Mouse (Mus musculus) intestine, embryonic 14.5 days (tissue): ENCODE measurements around the gene Acta2. TPM values are rescaled to one million over a fixed set of nuclear protein-coding genes. Genes with fewer than 3 reads are reported as not detected.

Experiments used
- ATAC-seq: fragments of 200-750 bp; cut with Nextera tagmentation; replicated peaks from 2 replicates; pipeline ENCODE4 v1.8.0; 2017; ENCODE audit warnings: low read depth, moderate number of reproducible peaks, moderate TSS enrichment, moderate library complexity; ENCODE audit not compliant: low FRiP score, low TSS enrichment
- DNase-seq: peaks from one replicate; pipeline ENCODE4 v3.0.0-alpha.2; 2018; ENCODE audit warnings: low spot score
- H3K27ac ChIP-seq: fragments of 300-500 bp; sonication (generic); 2 replicates; pipeline ENCODE4 v1.5.1; 2014; ENCODE audit warnings: low read depth, mild to moderate bottlenecking, control low read depth
- H3K27me3 ChIP-seq: fragments of 300-500 bp; sonication (generic); replicated peaks from 2 replicates; pipeline ENCODE4 v1.6.1; 2014; ENCODE audit warnings: low read length, control low read depth; ENCODE audit not compliant: control insufficient read depth, insufficient read depth
- H3K36me3 ChIP-seq: fragments of 300-500 bp; sonication (generic); 2 replicates; pipeline ENCODE4 v1.6.1; 2014; ENCODE audit warnings: low read length, control low read depth; ENCODE audit not compliant: control insufficient read depth, insufficient read depth
- H3K4me1 ChIP-seq: fragments of 300-500 bp; sonication (generic); replicated peaks from 2 replicates; pipeline ENCODE4 v1.6.1; 2014; ENCODE audit warnings: low read length, control low read depth, mixed read lengths; ENCODE audit not compliant: control insufficient read depth, insufficient read depth
- H3K4me2 ChIP-seq: fragments of 300-500 bp; sonication (generic); 2 replicates; pipeline ENCODE4 v1.6.1; 2014; ENCODE audit warnings: low read length
- H3K4me3 ChIP-seq: fragments of 300-500 bp; sonication (generic); 2 replicates; pipeline ENCODE4 v1.5.1; 2014; ENCODE audit warnings: low read depth, low read length, control low read depth, mixed read lengths
- H3K9ac ChIP-seq: fragments of 300-500 bp; sonication (generic); 2 replicates; pipeline ENCODE4 v1.6.1; 2014; ENCODE audit warnings: mild to moderate bottlenecking, low read length
- H3K9me3 ChIP-seq: fragments of 300-500 bp; sonication (generic); 2 replicates; pipeline ENCODE4 v1.6.1; 2016; ENCODE audit warnings: low read length, control low read depth; ENCODE audit not compliant: control insufficient read depth
- WGBS: fragments of 180-500 bp; shearing (Covaris S2); extraction: QIAGEN DNeasy Blood & Tissue Kit; methylation state at CpG from one replicate; pipeline ENCODE4 v1.1.7; 2014; 5-methylcytosine and 5-hydroxymethylcytosine counted together
- polyA plus RNA-seq: library from polyadenylated mRNA; unstranded; fragments of >200 nt; fragmentation: Nextera tagmentation; extraction: Ambion mirVana; gene quantifications from 2 replicates; pipeline ENCODE4 v1.2.1, GENCODE M21; 2014

Acta2 gene
- polyA plus RNA-seq, 1 experiment from 2014 or later = 1,786 TPM

DNA sequence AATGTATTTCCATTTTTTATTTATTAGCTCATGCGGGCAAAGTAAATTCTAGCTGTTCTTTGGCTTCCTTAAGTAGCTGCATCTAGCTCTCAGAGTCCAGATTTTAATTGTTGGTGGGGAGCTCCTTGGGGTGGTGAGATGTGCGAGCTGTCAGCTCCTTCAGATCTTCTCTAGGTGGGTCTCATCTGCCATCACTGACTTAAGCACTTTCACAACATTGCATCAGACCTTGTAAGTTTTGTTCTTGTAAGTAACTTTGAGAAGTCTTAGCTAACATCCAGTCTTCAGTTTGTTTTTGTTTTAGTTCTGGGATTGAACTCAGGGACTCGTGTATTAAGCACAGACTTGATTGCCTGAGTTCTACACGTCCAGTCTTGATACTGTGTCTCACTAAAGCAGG is 56.5 kb downstream of the Acta2 start:
- Histone ChIP-seq H3K4me1 (peaks cover 9% of the 10 kb centered on the region; the same call in 1 of the 2 replicates), H3K27me3 (no peaks in the 10 kb centered on the region), H3K4me2 (no peak overlapping the region), H3K9ac (no peak overlapping the region), H3K36me3 (no peaks in the 10 kb centered on the region), H3K4me3 (no peak overlapping the region), H3K27ac (no peak overlapping the region), H3K9me3 (no peaks in the 10 kb centered on the region)
- WGBS = 85% methylated on average over 4 of the region's 4 CpGs
- ATAC-seq (no peak), DNase-seq (no peak)

DNA sequence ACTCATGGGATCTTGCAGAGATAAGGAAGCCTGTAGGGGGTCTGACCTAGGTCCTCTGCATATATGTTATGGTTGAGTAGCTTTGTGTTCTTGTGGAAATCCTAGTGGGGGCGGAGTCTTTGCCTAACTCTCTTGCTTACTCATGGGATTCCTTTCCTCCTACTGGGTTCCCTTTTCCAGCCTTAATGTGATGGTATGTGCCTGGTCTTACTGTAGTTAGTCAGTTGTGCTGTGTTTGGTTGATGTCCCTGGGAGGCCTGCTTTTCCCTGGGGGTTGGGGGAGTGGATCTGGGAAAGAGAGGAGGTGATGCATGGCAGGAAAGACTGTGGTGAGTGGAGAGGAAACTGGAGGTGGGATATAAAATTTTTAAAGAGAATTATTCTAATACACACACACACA is 57.3 kb downstream of the Acta2 start:
- Histone ChIP-seq H3K9me3 (no peaks in the 10 kb centered on the region), H3K4me2 (no peak overlapping the region), H3K36me3 (no peaks in the 10 kb centered on the region), H3K4me3 (no peak overlapping the region), H3K4me1 (peaks cover 15% of the 10 kb centered on the region), H3K27me3 (no peaks in the 10 kb centered on the region), H3K9ac (no peak overlapping the region), H3K27ac (no peak overlapping the region)
- ATAC-seq (no peak), DNase-seq (no peak)
- WGBS = 100% methylated on average over 1 of the region's 1 CpGs

DNA sequence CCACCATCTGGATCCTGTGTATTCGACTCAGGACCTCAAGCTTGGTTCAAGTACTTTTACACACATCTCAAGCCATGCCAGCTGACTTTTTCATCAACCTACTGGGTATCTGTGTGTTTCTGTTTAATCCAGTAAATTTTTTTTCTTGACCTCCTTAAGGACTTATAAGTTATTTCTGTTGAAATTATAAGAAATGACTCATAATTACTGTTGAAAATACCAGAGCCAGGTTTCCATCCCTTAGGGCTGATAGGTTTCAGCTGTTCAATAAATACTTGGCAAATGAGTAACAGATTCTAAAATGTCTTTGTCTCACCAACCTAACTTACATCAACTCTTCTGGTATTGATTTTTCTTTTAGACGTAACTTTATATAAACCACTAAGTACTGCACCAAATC is 60.4 kb downstream of the Acta2 start:
- no peaks in the 10 kb centered on the region for H3K36me3 ChIP-seq
- peaks cover 15% of the 10 kb centered on the region for H3K4me1 ChIP-seq
- H3K9ac ChIP-seq = no peak overlapping the region
- ATAC-seq = no peak
- H3K27me3 ChIP-seq = no peaks in the 10 kb centered on the region
- no peak for DNase-seq
- 40% methylated on average over 2 of the region's 2 CpGs for WGBS
- no peak overlapping the region for H3K4me2 ChIP-seq
- no peak overlapping the region for H3K27ac ChIP-seq
- no peak overlapping the region for H3K4me3 ChIP-seq
- no peaks in the 10 kb centered on the region for H3K9me3 ChIP-seq

DNA sequence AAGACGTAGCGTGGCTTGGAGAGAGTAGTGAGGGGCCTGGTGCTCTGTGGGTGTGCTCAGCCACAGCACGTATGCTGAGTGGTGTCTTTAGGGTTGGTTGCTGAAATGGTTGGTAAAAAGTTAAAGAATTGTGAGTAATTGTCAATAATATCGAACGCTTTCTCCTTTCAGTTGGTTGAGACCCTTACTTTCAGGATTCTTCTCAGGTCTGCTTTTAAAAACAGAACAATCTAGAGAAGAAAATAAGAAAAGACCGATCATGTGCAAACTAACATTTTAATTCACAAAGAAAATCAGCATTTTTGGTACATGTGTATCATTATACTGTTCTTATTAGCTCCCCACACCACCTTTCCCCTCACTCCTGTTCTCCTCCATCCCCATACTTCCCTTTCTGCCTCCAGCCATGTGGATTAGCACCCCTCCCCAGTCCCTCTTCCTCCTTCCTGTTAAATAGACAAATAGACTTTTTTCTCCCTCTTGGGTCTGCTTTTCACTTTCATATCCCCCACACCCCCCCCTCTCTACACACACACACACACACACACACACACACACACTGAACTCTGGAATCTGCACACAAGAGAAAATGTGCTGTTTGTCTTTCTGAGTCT is 61.2 kb downstream of the Acta2 start:
- Histone ChIP-seq H3K4me2 (peak overlapping the region; percentile 98), H3K9ac (no peak overlapping the region), H3K36me3 (no peaks in the 10 kb centered on the region), H3K9me3 (no peaks in the 10 kb centered on the region), H3K4me1 (peaks cover 15% of the 10 kb centered on the region), H3K27ac (no peak overlapping the region), H3K27me3 (no peaks in the 10 kb centered on the region), H3K4me3 (peak overlapping the region; percentile 70; the same call in 1 of the 2 replicates)
- no peak for DNase-seq
- ATAC-seq = no peak
- WGBS = 89% methylated on average over 6 of the region's 6 CpGs

DNA sequence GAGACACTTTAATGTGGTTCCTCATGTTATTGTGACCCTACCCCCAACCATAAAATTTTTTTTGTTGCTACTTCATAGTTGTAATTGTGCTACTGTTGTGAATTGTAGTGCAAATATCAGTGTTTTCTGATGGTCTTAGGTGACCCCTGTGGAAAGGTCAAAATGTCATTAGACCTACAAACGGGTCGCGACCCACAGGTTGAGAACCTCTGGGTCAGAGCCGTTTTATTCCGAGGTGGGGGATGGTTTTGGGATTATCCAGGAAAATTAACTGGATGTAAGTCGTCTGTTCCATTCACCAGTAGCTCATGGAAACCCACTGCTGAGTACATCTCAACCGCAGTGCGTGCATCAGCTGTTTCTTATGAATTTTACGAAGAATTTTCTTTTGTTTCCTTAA is 61.7 kb downstream of the Acta2 start:
- Histone ChIP-seq H3K27ac (no peak overlapping the region), H3K4me2 (peak overlapping the region; percentile 98), H3K27me3 (no peaks in the 10 kb centered on the region), H3K9me3 (no peaks in the 10 kb centered on the region), H3K4me1 (peaks cover 15% of the 10 kb centered on the region), H3K9ac (no peak overlapping the region), H3K36me3 (no peaks in the 10 kb centered on the region), H3K4me3 (peak overlapping the region; percentile 70)
- WGBS = 61% methylated on average over 9 of the region's 9 CpGs
- DNase-seq = no peak
- no peak for ATAC-seq

DNA sequence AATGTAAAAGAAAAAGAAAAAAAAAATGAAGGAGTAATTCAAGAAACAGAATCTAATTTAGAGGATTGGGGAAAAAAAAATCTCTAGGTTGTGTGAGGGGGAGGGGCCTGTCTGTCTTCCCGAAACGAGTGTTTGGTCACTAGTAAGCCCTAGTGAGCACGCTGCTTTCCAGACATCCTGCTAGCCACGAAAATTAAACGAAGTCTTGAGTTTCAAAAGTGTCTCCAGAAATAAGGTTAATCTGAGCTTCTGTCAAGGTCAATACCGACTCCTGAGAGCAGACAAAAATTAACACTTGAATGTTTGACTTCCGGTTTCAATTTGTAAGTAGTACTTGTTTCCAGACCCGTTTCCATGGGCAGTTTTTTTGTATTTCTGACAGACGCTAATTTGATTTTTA is 62.2 kb downstream of the Acta2 start:
- no peak overlapping the region for H3K27ac ChIP-seq
- peak overlapping the region; percentile 98 for H3K4me2 ChIP-seq
- peak; percentile 69 for DNase-seq
- H3K9ac ChIP-seq = peak overlapping the region; percentile 75; the same call in 1 of the 2 replicates
- H3K9me3 ChIP-seq = no peaks in the 10 kb centered on the region
- peaks cover 15% of the 10 kb centered on the region for H3K4me1 ChIP-seq
- H3K4me3 ChIP-seq = peak overlapping the region; percentile 70
- WGBS = 6% methylated on average over 9 of the region's 9 CpGs
- no peaks in the 10 kb centered on the region for H3K36me3 ChIP-seq
- no peak for ATAC-seq
- H3K27me3 ChIP-seq = no peaks in the 10 kb centered on the region

DNA sequence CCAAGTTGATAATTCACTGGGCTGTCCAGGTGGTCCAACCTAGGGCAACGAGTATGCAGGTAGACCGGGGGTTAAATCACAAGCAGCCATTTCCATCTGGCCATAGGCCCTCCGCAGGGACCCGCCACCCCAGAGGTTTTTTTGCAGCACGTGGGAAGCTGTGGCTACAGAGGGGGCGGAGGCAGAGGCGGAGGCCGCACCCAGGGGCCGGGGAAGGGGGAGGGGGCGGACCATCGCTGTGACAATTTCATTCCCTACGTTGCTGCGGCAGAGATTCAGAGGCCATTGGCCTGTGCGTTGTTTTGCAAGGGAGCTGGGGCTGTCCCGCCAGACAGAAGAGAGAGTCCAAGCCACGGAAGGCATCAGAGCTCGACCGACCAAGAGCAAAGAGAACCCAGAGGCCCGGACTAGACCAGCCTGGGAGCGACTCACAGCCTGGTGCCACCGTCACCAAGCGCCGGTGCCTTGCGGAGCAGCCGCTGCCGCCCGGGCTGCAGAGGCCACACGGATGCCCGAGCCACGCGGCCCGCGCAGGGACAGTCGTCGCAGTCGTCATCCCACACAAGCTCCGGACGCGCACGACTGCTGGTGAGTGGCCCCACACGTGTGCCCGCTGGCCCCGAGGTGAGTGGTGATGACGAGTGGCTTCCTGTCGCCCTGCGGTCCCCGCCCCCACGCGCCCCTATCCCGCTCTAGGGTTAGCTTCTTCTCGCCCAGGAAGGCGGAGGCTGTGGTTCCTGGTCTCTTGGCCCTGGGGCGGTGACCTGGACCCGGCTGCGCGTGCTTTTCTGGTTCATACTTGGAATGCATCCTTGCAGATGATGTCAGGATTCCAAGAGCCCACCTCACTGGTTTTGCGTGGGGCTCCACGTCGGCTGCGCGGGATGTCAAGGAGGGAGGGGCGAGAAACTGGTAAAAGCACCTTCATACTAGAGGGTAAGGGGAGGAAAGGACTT is 63.1 kb downstream of the Acta2 start, which contains the start of gene Stambpl1:
TSS of gene Stambpl1 (plus strand) at position 222 of the 956 bp plus-strand sequence.
- peak within 1 kb of the TSS; percentile 70 for H3K4me3 ChIP-seq
- H3K27ac ChIP-seq = peak within 1 kb of the TSS; percentile 57
- peak within 1 kb of the TSS; percentile 75 for H3K9ac ChIP-seq
- peak within 1 kb of the TSS; percentile 98 for H3K4me2 ChIP-seq
- H3K27me3 ChIP-seq = no peaks in the 10 kb centered on the region
- peak; percentile 89 for DNase-seq
- no peaks in the 10 kb centered on the region for H3K36me3 ChIP-seq
- WGBS = under 1% methylated on average over 62 of the region's 62 CpGs
- ATAC-seq = peak; percentile 90
- no peaks in the 10 kb centered on the region for H3K9me3 ChIP-seq
- peaks cover 15% of the 10 kb centered on the region for H3K4me1 ChIP-seq

DNA sequence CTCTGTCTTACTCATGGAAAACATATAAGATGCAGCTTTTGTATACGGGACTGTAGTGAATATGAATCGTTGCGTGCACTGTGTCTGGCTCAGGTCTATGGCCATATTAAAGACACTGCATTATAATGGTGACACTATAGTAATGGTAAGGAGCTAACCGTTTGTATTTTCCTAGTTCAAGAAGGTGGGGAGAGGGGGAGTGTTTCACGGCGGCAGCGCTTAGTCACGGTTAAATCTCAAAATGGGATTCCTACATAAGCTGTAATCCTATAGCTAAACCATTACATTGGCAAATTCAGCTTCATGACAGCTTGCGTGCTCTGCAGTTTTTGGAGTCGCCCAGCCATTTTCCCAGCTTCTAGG is 63.8 kb downstream of the Acta2 start:
- 34% methylated on average over 10 of the region's 10 CpGs for WGBS
- Histone ChIP-seq H3K9me3 (no peaks in the 10 kb centered on the region), H3K4me3 (peak overlapping the region; percentile 70), H3K36me3 (no peaks in the 10 kb centered on the region), H3K9ac (peak overlapping the region; percentile 75; the same call in 1 of the 2 replicates), H3K4me2 (peak overlapping the region; percentile 98), H3K27ac (no peak overlapping the region), H3K4me1 (peaks cover 15% of the 10 kb centered on the region), H3K27me3 (no peaks in the 10 kb centered on the region)
- DNase-seq (no peak), ATAC-seq (0 out of 2 replicates have a peak, but pooled peaks have one; percentile 4)
